Mouse (Mus musculus) embryonic facial prominence, embryonic 10.5 days (tissue): ENCODE measurements at regions not wholly inside any gene's neighbourhood (a gene's known extent, or its start where the extent isn't known, plus 50 kb on each side); places are given as distances from the start of the nearest gene placed in this dataset.

Source experiments
- DNase-seq: peaks from one replicate; pipeline ENCODE4 v3.0.0-alpha.2; 2017; ENCODE audit warnings: low spot score
- H3K27ac ChIP-seq: fragments of 300-500 bp; sonication (generic); replicated peaks from 2 replicates; pipeline ENCODE4 v1.5.1; 2016; ENCODE audit warnings: mild to moderate bottlenecking
- H3K27me3 ChIP-seq: fragments of 300-500 bp; sonication (generic); replicated peaks from 2 replicates; pipeline ENCODE4 v1.6.1; 2016; ENCODE audit warnings: low read depth, mild to moderate bottlenecking; ENCODE audit not compliant: poor library complexity, severe bottlenecking
- H3K36me3 ChIP-seq: fragments of 300-500 bp; sonication (generic); replicated peaks from 2 replicates; pipeline ENCODE4 v1.6.1; 2016; ENCODE audit warnings: mild to moderate bottlenecking, moderate library complexity
- H3K4me1 ChIP-seq: fragments of 300-500 bp; sonication (generic); 2 replicates; pipeline ENCODE4 v1.6.1; 2016
- H3K4me3 ChIP-seq: fragments of 300-500 bp; sonication (generic); 2 replicates; pipeline ENCODE4 v1.5.1; 2016; ENCODE audit warnings: mild to moderate bottlenecking, moderate library complexity
- H3K9me3 ChIP-seq: fragments of 300-500 bp; sonication (generic); 2 replicates; pipeline ENCODE4 v1.6.1; 2016; ENCODE audit warnings: mild to moderate bottlenecking
- WGBS: fragments of 180-500 bp; shearing (Covaris S2); methylation state at CpG from one replicate; pipeline ENCODE4 v1.1.7; 2016; 5-methylcytosine and 5-hydroxymethylcytosine counted together

DNA sequence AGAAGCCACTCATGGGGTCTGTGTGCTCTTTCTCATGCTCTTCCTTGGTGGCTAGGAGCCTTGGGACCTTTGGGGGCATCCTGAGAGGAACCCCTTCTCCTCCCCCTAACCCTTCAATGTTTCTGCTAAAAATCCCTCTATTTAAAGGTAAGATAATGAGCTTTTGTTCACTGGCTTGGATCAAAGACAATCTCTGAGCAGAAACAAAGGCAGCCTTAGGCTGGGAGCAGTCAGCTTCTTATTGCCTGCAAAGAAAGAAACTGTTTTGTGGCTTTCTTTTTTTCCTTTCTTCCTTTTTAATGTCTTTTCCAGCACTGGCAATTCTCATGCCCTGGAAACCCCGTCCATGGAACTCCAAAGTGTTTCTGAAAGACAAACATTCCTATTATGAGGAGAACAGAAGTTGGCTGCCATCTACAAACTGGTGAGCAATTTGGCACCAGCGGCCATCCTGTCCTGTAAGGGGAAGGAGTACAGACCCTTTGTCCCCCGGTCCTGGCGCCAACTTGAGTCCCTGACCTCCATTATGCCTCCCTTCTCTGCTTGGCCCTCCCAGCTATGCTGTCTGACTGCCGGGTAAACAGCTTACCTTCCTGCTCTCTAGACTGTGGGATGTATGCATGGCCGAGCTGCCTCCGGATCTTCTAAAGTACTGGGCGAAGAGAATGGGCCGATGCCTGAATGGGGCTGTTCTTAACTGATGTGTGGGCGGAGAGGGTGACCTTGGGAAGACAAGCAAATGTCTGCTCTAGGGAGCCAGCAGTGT lies 56.4 kb upstream of the Pabpc6 start:
- Histone ChIP-seq H3K9me3 (no peaks in the 10 kb centered on the region), H3K27me3 (no peaks in the 10 kb centered on the region), H3K27ac (peak overlapping the region; percentile 63), H3K36me3 (no peaks in the 10 kb centered on the region), H3K4me1 (peaks cover 18% of the 10 kb centered on the region), H3K4me3 (no peak overlapping the region)
- WGBS = 44% methylated on average over 10 of the region's 10 CpGs
- peak; percentile 12 for DNase-seq

DNA sequence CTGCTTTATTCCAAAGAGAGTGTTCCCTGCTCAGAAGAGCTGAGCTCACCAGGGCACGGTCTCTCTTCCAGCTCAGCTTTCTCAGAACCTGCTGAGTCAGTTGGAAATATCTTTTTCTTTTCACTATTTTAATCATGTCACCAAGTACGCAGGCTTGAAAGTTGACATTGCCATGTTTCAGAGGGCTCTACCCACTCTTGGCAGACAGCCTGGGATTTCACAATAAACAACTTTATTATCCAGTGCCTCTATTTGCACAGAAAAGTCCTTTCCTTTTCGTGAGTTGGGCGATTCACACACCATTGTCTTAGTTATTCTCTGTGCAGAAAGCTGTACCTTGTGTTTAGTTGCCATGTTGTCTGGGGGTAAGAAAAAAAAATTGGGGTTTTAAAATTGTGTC lies 54.0 kb upstream of the Pabpc6 start:
- no peaks in the 10 kb centered on the region for H3K27me3 ChIP-seq
- H3K4me1 ChIP-seq = peaks cover 18% of the 10 kb centered on the region
- no peak overlapping the region for H3K4me3 ChIP-seq
- no peaks in the 10 kb centered on the region for H3K36me3 ChIP-seq
- WGBS = 62% methylated on average over 4 of the region's 4 CpGs
- no peaks in the 10 kb centered on the region for H3K9me3 ChIP-seq
- no peak overlapping the region for H3K27ac ChIP-seq
- no peak for DNase-seq

DNA sequence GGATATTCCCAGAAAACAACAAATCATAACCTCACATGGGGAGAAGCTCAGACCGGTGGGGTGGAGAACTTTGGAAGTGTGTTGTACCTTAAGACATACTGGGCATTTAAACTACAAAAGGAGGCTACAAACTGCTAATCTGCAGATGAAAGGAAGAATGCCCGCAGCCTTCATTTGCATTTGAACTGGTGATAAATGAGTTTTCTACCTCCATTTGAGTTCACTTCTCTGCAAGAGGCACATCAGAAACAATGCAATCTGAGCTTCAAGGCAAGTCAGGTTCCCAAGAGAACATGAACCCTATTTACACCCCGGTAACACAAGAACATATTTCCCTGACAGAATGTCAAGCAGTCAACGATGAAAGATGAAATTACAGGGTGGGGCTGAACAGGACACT lies 53.2 kb upstream of the Pabpc6 start:
- Histone ChIP-seq H3K36me3 (no peaks in the 10 kb centered on the region), H3K4me1 (peaks cover 18% of the 10 kb centered on the region), H3K4me3 (no peak overlapping the region), H3K27ac (no peak overlapping the region), H3K27me3 (no peaks in the 10 kb centered on the region), H3K9me3 (no peaks in the 10 kb centered on the region)
- no peak for DNase-seq
- 13% methylated on average over 4 of the region's 4 CpGs for WGBS
